11 mouse cellular contexts compared by ENCODE assay signal in genomic region chr10:30503168-30503567, GRCm38 (mm10).
"Had no signal": no experiment of that assay in that cellular context is flagged by ENCODE, and none has a peak within 500 bp of the region (broad histone marks: within the 10 kb centered on the region; RNA-seq: fewer than 3 reads in every experiment).

No protein-coding gene starts in this region.

- ATAC-seq: liver, embryonic 12.5 days had no signal

- DNase-seq: kidney, adult 2 months; kidney, postnatal 36 days; layer of hippocampus, postnatal 36 days; liver; lung, adult 18-20 months; lung, postnatal 14 days; midbrain, embryonic 14.5 days; thymus, adult 2 months; thymus, postnatal 14 days; thymus, postnatal 4 days had no signal
